Mouse (Mus musculus) embryonic stem cell, embryonic (primary cell): Measurements from ENCODE around the gene Baz2b.

ENCODE experiments used
- CTCF ChIA-PET, 4 experiments: fragments of 300-600 bp in 2 of 4; fragments of 350-600 bp in 2 of 4; sonication (Branson Sonifier 250); formaldehyde crosslinking; loops; one replicate each; lab custom pipeline; 2022; ENCODE audit warnings: inconsistent platforms in 2 of 4; lab: Charles Lee
- POLR2A ChIA-PET, 4 experiments: fragments of 300-600 bp in 2 of 4; fragments of 350-600 bp in 2 of 4; sonication (Branson Sonifier 250); formaldehyde crosslinking; loops; one replicate each; lab custom pipeline; 2022; ENCODE audit warnings: antibody characterized with exemption in 4 of 4, inconsistent platforms in 1 of 4; lab: Charles Lee

Gene Baz2b

GRCm38 (mm10) chr2:60054808-60055535 is 154.7 kb downstream of the Baz2b start:
- ChIA-PET POLR2A (interaction anchor here in 1 of 4 experiments (0.8 kb wide), 1 partner anchor 10 kb away, joined by 3 read pairs; no protein-coding TSS in a partner anchor), CTCF (interaction anchor here in 1 of 4 experiments (0.6 kb wide), 1 partner anchor 490 kb away, joined by 3 read pairs; no protein-coding TSS in a partner anchor)

- ChIA-PET CTCF (interaction anchor here in 2 of 4 experiments (0.5 to 1.4 kb wide), 2 partner anchors 89 to 144 kb away, joined by 3 to 11 read pairs; no protein-coding TSS in a partner anchor), POLR2A (interaction anchor here in 2 of 4 experiments (0.6 to 4.8 kb wide), 6 partner anchors 9 to 331 kb away, joined by 3 to 43 read pairs (median 6); partner anchors contain the start of genes Baz2b (in 1 of the 2) and March7 (in 1 of the 2))
These were observed 156.2 kb downstream of the Baz2b start for GRCm38 (mm10) chr2:60053222-60054010.

- ChIA-PET CTCF (interaction anchor here in 3 of 4 experiments (0.6 to 1.1 kb wide), 5 partner anchors 16 to 1803 kb away, joined by 3 to 4 read pairs (median 4); no protein-coding TSS in a partner anchor), POLR2A (interaction anchor here (0.6 to 4.8 kb wide), 102 partner anchors 8 to 822 kb away, joined by 3 to 63 read pairs (median 4); partner anchors contain the start of genes Baz2b (in 3 of the 4), Ly75 (in 2 of the 4), March7 (in 2 of the 4) and Tanc1 (in 1 of the 4))
These were observed 158.8 kb downstream of the Baz2b start for GRCm38 (mm10) chr2:60050667-60051460.

GRCm38 (mm10) chr2:60049889-60050288 is 159.8 kb downstream of the Baz2b start:
- ChIA-PET POLR2A (interaction anchor here (0.7 to 4.8 kb wide), 67 partner anchors 9 to 580 kb away, joined by 3 to 63 read pairs (median 5); partner anchors contain the start of genes Baz2b (in 2 of the 4), Ly75 (in 2 of the 4), March7 (in 2 of the 4) and Tanc1 (in 1 of the 4)), CTCF (interaction anchor here in 1 of 4 experiments (0.6 to 1.0 kb wide), 2 partner anchors 89 to 134 kb away, joined by 3 to 4 read pairs; no protein-coding TSS in a partner anchor)

GRCm38 (mm10) chr2:60049351-60049750 is 160.3 kb downstream of the Baz2b start:
- ChIA-PET CTCF (interaction anchor here in 1 of 4 experiments (0.6 kb wide), 1 partner anchor 369 kb away, joined by 3 read pairs; no protein-coding TSS in a partner anchor), POLR2A (interaction anchor here (0.6 to 4.8 kb wide), 53 partner anchors 11 to 579 kb away, joined by 3 to 63 read pairs (median 4); partner anchors contain the start of genes Baz2b (in 2 of the 4), March7 (in 2 of the 4) and Ly75 (in 1 of the 4))

GRCm38 (mm10) chr2:60045995-60046394 is 163.6 kb downstream of the Baz2b start:
- ChIA-PET CTCF (interaction anchor here in 3 of 4 experiments (0.6 to 2.5 kb wide), 6 partner anchors 10 to 337 kb away, joined by 3 to 9 read pairs (median 3); partner anchors contain the start of gene Ly75 (in 1 of the 3)), POLR2A (interaction anchor here in 3 of 4 experiments (0.6 to 17.7 kb wide), 23 partner anchors 9 to 1385 kb away, joined by 3 to 144 read pairs (median 4); partner anchors contain the start of genes Baz2b (in 1 of the 3) and March7 (in 1 of the 3))

- CTCF ChIA-PET: interaction anchor here (0.5 to 2.5 kb wide), 6 partner anchors 24 to 103 kb away, joined by 3 to 9 read pairs (median 3); no protein-coding TSS in a partner anchor
- POLR2A ChIA-PET: interaction anchor here in 2 of 4 experiments (0.8 to 17.7 kb wide), 8 partner anchors 9 to 164 kb away, joined by 3 to 144 read pairs (median 6); partner anchors contain the start of genes Baz2b (in 1 of the 2) and March7 (in 1 of the 2)
These were observed 164.7 kb downstream of the Baz2b start for GRCm38 (mm10) chr2:60044988-60045387.

- CTCF ChIA-PET: interaction anchor here in 2 of 4 experiments (0.8 to 2.5 kb wide), 4 partner anchors 23 to 103 kb away, joined by 3 to 9 read pairs (median 3); no protein-coding TSS in a partner anchor
- POLR2A ChIA-PET: interaction anchor here in 2 of 4 experiments (0.7 to 17.7 kb wide), 5 partner anchors 9 to 373 kb away, joined by 3 to 144 read pairs (median 9); partner anchors contain the start of genes Baz2b (in 1 of the 2) and March7 (in 1 of the 2)
These were observed 165.1 kb downstream of the Baz2b start for GRCm38 (mm10) chr2:60044540-60044939.

GRCm38 (mm10) chr2:60042699-60043098 is 166.9 kb downstream of the Baz2b start:
- ChIA-PET POLR2A (interaction anchor here in 1 of 4 experiments (0.6 to 17.7 kb wide), 3 partner anchors 19 to 75 kb away, joined by 3 to 144 read pairs (median 4); no protein-coding TSS in a partner anchor), CTCF (interaction anchor here in 1 of 4 experiments (0.7 kb wide), 1 partner anchor 20 kb away, joined by 3 read pairs; no protein-coding TSS in a partner anchor)

GRCm38 (mm10) chr2:60041485-60042274 is 168.0 kb downstream of the Baz2b start:
- CTCF ChIA-PET: no interaction called here
- POLR2A ChIA-PET: interaction anchor here in 2 of 4 experiments (0.6 to 17.7 kb wide), 5 partner anchors 9 to 190 kb away, joined by 3 to 144 read pairs (median 4); no protein-coding TSS in a partner anchor

- POLR2A ChIA-PET: interaction anchor here in 3 of 4 experiments (1.1 to 17.7 kb wide), 4 partner anchors 10 to 192 kb away, joined by 3 to 144 read pairs (median 12); no protein-coding TSS in a partner anchor
- CTCF ChIA-PET: no interaction called here
These were observed 169.5 kb downstream of the Baz2b start for GRCm38 (mm10) chr2:60040162-60040561.

- POLR2A ChIA-PET: interaction anchor here in 2 of 4 experiments (0.6 to 17.7 kb wide), 17 partner anchors 8 to 425 kb away, joined by 3 to 144 read pairs (median 6); partner anchors contain the start of genes Baz2b (in 1 of the 2), Ly75 (in 1 of the 2) and March7 (in 1 of the 2)
- CTCF ChIA-PET: interaction anchor here in 3 of 4 experiments (0.5 to 1.1 kb wide), 4 partner anchors 9 to 135 kb away, joined by 3 to 4 read pairs (median 4); no protein-coding TSS in a partner anchor
These were observed 172.6 kb downstream of the Baz2b start for GRCm38 (mm10) chr2:60037011-60037551.

GRCm38 (mm10) chr2:60036361-60036760 is 173.3 kb downstream of the Baz2b start:
- ChIA-PET POLR2A (interaction anchor here in 2 of 4 experiments (0.5 to 17.7 kb wide), 17 partner anchors 8 to 347 kb away, joined by 3 to 144 read pairs (median 6); partner anchors contain the start of genes Baz2b (in 1 of the 2), Ly75 (in 1 of the 2) and March7 (in 1 of the 2)), CTCF (interaction anchor here in 2 of 4 experiments (0.6 to 1.1 kb wide), 3 partner anchors 9 to 135 kb away, joined by 3 to 4 read pairs (median 3); no protein-coding TSS in a partner anchor)

GRCm38 (mm10) chr2:60030991-60031390 is 178.6 kb downstream of the Baz2b start:
- ChIA-PET CTCF (no interaction called here), POLR2A (interaction anchor here in 2 of 4 experiments (1.0 to 17.7 kb wide), 4 partner anchors 7 to 255 kb away, joined by 3 to 144 read pairs (median 6); no protein-coding TSS in a partner anchor)

- POLR2A ChIA-PET: interaction anchor here in 3 of 4 experiments (0.5 to 2.3 kb wide), 15 partner anchors 8 to 169 kb away, joined by 3 to 13 read pairs (median 4); no protein-coding TSS in a partner anchor
These were observed 180.6 kb downstream of the Baz2b start for GRCm38 (mm10) chr2:60029020-60029419.

More at GRCm38 (mm10) chr2:60029020-60029419, 180.6 kb downstream of the Baz2b start:
- CTCF ChIA-PET: no interaction called here
